Mouse (Mus musculus): ENCODE measurements around the gene Gm6034.

GRCm38 (mm10) chr17:36022922-36023321 is 19.8 kb upstream of the Gm6034 start:
- TF ChIP-seq POLR2A (IDR thresholded peaks at IDR 0.05; ENCODE audit: borderline replicate concordance, low read depth, low read length) (no peak), CTCF (IDR thresholded peaks at IDR 0.05; ENCODE audit: low read depth, low read length) (no peak)
